Mouse (Mus musculus) adrenal gland, adult 2 months (tissue): Measurements from ENCODE around the gene Slc6a1. TPM values are rescaled to one million over a fixed set of nuclear protein-coding genes. Genes with fewer than 3 reads are reported as not detected.
"Not testable (repeated sequence)": the region's sequence is repeated elsewhere in the genome, so short reads cannot be mapped to it uniquely, and the experiment has no call there.

Source experiments
- DNase-seq: peaks from one replicate; pipeline ENCODE4 v3.0.0; 2021
- polyA plus RNA-seq: library from polyadenylated mRNA; depleted of rRNA; stranded (reverse); fragments of >200 nt; gene quantifications from 2 replicates; pipeline ENCODE4 v1.2.3, GENCODE M21; 2012
- total RNA-seq, 2 experiments: library from RNA; stranded (reverse); gene quantifications; 2 replicates each; pipeline ENCODE4 v1.2.3; 2021

Gene Slc6a1
- total and polyA plus RNA-seq, 3 experiments = not detected

GRCm38 (mm10) chr6:114290184-114290583 is 7.7 kb downstream of the Slc6a1 start:
- DNase-seq = no peak

- DNase-seq = no peak
Observed at GRCm38 (mm10) chr6:114290929-114291328, 8.5 kb downstream of the Slc6a1 start.

DNA sequence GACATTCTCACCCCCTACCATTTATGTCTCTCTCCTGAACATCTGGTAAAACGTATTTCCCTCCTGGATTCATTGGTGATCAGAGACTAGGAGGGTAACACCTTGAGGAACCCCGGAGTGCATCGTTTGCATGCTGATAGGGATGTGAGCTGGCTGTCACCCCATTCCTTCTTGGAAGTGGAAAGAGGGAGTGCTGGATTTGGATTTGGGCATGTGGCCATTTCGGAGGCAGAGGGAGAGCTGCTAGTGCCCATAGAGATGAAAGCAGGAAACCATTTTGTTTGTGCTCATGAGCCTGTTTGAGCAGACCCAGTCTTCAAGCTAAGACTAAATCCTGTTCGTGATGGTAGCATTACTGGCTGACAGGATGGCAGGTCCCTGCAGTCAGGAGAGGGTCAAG is 9.0 kb downstream of the Slc6a1 start:
- DNase-seq = no peak

GRCm38 (mm10) chr6:114293511-114293910 is 11.1 kb downstream of the Slc6a1 start:
- DNase-seq = no peak

DNA sequence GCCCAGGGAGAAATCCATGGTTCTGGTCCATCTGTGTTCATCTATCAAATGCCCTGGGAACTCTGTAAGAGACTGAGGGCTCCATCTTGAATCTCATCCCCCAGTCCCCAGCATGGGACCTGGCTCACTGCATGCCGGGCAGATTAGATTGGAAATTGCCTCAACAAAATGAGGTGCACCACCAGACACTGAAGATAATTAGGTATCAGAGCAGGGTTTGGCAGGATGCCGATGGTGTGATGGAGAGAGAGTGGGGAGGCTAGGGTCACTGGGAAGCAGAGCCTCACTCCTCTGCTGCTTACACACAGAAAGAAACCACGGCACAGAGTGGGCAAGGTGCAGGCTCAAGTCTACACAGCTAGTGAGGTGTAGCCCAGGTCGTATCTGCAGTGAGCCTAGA is 12.7 kb downstream of the Slc6a1 start:
- DNase-seq = no peak

DNA sequence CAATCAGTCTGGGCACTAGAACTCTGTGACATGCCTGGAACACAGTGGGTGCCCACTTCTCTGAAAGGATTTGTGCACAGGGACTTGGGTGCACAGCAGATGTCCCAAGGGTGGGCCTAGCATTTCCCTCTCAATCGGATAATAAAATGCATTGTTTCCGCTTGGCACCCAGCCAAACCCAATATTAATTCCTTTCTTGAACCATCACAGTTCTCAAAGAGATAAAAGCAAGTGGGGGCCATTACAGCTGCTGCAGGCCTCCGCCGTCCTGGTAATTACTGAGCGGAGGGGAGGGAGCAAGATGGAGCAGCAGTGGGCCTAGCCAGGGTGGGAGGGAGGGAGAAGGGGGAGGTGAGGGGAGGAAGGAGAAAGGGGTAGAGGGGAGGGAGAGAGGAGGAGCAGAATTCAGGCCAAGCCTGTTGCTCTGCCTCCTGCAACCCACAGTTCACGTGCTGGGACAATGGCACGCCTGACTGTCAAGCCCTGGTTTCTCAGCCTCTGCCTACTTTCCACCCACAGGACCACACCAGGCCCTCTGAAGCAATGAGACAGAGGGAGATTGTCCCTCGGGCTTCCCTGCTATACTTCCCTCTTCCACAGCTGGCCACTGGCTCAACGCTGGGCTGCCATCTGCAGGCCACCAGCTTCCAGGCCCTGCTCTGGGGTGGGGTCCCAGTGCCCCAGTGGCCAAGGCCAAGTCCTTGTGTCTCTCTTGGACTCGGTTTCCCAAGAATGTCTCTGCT is 15.0 kb downstream of the Slc6a1 start:
- no peak for DNase-seq

DNA sequence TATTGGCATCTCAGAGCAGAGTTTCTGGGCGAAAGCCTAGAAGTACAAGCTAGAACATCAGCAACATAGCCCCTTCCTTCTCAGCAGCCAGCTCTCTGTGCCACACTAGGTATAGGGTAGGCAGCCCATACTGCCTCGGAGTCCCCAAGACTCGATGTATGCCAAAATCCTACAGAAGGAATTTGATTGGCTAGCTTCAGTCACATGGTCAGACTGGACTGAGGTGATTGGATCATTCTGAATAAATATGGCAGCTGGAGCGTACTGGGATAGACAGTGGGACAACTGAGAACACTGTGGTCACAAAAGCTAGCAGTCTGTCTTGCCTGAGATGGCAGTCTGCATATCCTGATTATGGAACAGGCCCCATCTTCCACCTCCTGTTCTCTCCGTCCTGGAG is 17.3 kb downstream of the Slc6a1 start:
- DNase-seq = no peak

DNA sequence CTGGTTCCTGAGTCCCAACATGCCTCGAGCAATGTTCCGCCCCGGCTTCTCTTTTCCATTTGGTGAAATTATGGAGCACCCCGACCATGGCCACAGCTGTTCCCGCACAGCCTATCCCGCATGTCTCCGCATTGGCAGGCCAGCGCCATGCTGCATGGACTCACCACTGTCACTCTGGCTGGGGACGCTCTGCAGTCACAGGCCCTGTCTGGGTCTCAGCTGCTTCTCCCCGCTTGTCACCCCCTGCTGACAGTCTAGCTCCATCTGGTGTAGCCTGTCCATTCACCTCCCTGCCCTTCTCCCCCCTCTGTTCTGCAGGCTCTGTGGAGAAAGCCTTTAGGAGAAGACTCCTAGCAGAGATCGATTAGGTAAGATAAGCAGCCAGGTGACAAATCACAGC is 18.3 kb downstream of the Slc6a1 start:
- no peak for DNase-seq

DNA sequence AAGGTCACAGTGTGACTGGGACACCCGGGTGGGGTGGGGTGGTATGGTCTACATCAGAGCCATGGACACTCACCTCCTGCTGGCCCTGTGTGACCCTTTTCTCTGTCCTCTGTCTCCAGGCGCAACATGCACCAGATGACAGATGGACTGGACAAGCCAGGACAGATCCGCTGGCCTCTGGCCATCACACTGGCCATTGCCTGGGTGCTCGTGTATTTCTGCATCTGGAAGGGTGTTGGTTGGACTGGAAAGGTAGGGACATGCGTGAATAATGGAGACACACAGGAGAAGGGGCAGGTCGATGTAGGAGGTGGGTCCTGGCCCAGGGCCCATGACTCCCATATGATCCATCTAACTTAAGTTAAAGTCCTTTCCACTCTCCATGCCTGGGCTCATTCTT is 22.2 kb downstream of the Slc6a1 start:
- no peak for DNase-seq

DNA sequence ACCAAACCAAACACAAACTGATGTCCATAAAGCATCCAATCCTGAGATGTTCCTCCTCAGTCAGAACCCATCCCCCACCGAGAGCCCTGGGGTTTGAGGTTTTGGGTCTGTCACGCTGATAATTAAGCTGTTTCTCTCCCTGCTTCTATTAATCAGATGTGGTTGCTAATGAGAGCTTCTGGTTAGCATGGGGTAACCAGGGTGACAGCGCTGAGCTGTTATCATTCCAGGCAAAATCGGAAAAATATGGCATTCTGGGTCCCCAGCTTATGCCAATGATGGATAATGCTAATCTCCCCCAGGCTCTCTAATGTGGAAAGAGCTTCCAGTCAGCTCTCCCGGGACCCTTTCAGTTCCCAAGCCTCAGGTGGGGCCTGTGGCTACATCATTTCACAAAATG is 38.1 kb downstream of the Slc6a1 start:
- no peak for DNase-seq

GRCm38 (mm10) chr6:114321146-114321545 is 38.7 kb downstream of the Slc6a1 start:
- no peak for DNase-seq

DNA sequence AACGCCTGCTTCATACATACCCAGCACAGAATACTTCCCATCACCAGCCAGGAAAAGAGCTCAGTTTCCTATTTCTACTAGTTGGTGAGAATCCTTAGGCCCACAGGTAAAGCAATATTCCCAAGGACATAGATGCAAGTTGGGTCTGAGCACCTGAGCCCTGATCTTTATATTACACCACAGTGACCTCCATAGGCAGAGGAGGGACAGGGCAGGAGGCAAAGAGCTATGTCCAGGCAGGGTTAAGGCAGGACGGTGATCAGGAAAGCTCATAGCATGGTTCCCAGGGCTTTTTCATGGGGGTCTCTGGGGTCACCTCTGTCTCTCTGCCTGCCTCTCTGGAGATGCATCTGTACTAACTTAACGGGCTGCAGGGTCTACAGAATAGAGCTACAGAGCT is 40.5 kb downstream of the Slc6a1 start:
- no peak for DNase-seq

DNA sequence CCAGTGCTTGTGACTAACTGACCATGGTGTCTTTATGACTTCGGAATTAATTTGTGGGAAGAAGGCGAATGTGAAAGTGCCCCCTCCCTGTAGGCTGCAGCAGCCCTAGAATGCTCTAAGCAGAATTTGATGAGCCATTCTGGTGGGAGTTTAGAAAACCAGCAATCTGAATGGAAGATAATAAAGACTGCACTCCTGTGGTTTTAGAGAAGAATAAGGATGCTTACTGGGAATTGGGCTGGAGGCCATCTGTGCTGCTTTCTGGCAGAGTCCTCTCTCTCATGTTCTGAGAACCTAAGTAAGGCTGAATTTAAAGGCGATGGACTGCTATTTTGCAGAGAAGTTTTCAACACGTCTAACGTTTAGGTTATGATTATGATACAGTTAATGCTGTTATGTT is 42.4 kb downstream of the Slc6a1 start:
- DNase-seq = no peak

DNA sequence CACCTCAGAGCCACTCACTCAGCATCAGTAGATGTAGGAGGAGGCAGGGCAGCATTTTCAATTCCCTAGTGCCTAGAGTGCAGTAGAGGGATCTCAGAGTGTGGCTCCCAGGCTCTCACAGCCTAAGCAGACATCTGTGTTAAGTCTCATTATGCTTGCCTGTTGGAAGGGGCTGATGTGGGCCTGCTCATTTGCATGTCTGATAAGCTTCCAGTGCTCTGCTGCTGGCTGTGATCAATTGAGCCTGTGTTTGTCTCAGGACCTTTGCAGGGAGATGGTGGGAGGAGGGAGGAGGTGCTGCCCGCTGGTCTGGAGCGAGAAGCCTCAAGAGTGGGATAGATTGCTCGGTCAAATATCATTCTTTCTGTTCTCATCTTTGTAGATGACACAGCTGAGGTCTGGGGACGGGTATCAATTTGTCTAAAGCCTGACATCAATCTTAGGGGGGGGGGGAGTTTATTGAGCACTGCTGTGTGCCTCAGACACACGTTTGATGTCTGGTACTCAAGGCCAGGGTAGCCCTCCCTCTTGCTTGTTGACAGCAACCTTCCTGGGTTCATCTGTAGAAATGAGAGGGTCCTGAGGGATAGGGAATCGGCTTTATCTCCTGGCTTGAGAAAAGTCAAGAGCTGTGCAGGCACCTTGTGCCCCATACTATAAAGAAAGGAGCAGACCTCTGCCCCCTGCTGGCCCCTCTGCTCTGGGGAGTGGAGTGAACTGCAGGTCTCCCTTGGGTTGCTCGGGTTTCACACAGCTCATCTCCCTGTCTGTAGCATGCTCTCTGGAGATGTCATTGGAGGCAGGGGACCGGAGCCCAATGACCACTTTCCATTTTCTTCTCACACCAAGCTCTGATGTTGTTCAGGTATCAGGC is 47.4 kb downstream of the Slc6a1 start:
- no peak for DNase-seq

DNA sequence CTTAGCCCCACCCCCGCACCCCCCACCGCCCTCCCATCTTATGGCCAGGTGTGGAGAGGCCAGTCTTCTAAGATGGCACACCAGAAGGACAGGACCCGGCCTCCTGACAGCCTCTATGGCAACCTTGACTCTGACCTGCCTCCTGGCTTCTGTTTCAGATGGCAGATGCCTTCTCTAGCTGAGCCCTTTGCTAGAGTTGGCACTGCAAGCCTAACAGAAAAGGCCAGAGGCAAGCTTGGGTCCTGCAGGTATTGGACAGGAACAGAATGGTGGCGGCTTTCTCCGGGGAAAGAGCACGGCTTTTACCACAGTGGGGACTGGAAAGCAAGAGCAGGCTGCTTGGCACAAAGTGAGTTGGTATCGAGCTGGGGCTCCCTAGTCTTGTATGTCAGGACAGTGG is 49.5 kb downstream of the Slc6a1 start:
- DNase-seq = no peak

- DNase-seq = no peak
Observed at GRCm38 (mm10) chr6:114336128-114336943, 53.9 kb downstream of the Slc6a1 start.

DNA sequence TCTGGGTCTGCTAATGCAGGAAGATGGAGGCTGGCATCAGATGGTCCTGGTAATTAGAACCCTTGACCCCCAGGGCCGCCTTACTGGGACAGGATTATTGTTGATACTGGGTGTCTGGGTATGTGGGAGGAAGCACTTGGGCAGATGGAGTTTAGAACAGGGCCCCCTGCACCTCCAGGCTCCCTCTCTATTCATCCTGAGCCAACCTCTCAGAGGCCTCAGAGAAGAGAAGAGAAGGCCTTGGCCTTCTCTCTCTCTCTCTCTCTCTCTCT is 54.4 kb downstream of the Slc6a1 start:
- no peak for DNase-seq

DNA sequence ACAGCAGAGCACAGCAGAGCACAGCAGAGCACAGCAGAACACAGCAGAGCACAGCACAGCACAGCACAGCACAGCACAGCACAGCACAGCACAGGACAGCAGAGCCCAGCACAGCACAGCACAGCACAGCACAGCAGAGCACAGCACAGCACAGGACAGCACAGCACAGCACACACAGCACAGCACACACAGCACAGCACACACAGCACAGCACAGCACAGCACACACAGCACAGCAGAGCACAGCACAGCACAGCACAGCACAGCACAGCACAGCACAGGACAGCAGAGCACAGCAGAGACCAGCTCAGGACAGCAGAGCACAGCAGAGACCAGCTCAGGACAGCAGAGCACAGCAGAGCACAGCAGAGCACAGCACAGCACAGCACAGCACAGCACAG is 58.9 kb downstream of the Slc6a1 start:
- not testable (repeated sequence) for DNase-seq

GRCm38 (mm10) chr6:114343740-114344139 is 61.3 kb downstream of the Slc6a1 start:
- DNase-seq = peak; percentile 21

DNA sequence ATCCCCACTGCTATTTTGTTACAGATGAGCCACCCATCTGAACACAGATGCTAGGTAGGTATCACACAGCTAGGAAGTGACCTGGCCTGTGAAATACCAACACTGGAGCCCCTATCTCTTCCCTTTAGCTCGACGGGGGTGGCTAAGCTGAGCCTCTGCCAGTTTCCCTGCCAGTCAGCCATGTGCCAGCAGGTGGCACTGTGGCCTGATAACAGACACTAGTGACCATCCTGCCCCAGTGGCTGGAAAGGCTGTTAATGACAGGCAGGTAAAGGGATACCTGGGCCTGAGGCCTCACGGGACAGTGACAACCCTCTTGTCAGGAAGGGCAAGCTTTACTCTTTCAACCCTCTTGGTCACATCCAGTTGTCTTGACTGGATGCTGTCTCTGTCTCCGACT is 62.7 kb downstream of the Slc6a1 start:
- DNase-seq = peak; percentile 53

DNA sequence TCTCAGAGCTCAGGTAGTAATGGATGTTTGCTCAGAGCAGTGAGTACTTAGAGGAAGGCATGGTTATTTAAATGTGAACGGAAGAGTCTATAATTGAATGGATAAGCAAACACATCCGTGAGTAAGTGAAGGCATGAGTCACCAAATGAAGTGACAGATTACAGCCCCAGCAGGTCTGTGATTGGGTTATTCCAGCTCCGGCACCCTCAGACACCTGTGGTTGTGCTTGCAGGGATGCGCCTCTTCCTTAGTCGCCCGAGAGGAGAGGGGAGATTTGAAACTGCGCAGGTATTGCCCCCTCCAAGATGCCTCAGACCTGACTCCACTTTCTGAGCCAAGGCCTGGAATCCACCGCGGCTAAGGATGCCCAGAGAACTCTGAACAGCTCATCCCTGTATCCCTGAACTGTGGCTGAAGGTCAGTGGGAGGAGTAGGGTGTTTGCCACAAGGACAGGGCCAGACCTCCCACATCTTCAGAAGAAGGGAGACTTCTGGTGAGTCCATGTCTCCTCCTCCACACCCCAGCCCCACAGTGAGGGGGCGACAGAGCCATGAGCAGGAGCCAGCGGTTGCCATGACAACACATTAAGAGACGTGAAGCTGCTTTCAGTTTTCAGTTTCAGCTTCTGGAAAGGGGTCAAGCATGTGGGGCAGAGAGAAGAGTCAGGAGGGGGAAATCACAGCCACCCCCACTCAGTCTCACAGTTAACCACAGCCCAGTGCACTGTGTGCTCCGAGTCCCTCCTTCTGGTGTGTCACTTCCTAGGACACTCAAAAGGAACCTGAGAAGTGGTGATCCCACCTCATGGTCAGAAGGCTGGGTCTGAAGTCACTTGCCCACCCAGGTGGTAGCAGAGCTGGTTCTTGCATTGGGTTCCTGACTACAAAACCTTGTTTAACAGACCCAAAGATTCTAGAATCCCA is 65.7 kb downstream of the Slc6a1 start:
- peak; percentile 61 for DNase-seq

- DNase-seq = no peak
Observed at GRCm38 (mm10) chr6:114354635-114355034, 72.2 kb downstream of the Slc6a1 start.
